Mouse (Mus musculus): ENCODE results near the gene Paox. TPM values are rescaled to one million over a fixed set of nuclear protein-coding genes. Genes with fewer than 3 reads are reported as not detected.
"Not testable (repeated sequence)": the region's sequence is repeated elsewhere in the genome, so short reads cannot be mapped to it uniquely, and the experiment has no call there.

Gene Paox
- total RNA-seq, 4 experiments from 2014 or later = 9.6 to 19.7 (median 13.8) TPM

DNA sequence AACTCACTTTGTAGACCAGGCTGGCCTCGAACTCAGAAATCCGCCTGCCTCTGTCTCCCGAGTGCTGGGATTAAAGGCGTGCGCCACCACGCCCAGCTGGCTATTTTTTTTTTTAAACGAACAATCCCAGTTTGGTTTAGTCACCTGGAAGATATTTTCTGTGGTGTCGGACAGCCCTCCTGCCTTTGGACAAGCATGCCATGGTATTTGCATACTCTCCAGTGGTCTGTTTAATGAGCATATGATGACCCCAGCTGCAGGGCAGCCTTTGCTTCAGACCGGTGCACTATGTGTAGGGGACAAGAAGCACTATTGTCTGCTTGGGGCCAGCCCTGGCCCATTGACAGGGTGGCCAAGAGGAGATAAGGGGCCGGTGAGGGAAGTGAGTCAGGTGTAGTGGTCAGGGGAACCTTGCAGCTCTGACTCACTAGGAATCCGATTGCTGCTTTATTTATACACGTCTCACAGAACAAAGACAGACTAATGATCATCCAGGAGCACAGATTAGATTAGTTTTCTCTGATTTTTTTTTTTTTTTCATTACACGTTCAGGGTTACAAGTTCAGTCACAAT, 5.8 kb downstream of the Paox start:
- no peak for DNase-seq

DNA sequence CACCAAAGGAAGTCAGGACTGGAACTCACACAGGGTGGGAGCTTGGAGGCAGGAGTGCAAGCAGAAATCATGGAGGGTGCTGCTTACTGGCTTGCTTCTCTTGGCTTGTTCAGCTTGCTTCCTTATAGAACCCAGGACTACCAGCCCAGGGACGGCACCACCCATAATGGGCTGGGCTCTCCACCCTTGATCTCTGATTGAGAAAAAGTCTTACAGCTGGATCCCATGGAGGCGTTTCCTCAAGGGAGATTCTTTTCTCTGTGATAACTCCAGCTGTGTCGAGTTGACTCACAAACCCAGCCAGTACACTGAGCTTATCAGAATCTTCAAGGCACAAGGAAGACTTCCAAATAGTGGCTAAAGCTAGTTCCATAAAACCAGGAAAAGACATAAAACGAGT, 7.2 kb downstream of the Paox start:
- DNase-seq = no peak

DNA sequence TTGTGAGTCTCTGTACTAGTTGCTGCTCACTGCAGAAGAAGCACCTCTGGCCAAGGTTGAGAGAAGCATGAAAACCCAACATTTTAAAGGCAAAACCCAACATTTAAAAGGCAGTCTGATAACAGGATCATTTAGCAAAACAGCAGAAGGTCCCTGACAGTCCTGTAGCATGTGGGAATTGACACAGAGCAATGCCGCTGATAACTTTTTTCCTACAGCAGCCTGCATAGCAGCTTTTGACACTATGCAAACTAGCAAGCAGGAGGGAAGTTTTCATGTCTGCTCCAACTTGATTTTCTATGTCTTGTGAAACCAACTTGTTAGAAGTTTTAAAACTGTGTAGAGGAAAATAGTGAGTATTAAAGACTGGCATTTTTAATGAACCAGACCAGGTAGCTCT, 8.8 kb downstream of the Paox start:
- DNase-seq = no peak

GRCm38 (mm10) chr7:140125278-140126021, 9.9 kb downstream of the Paox start:
- DNase-seq = peak; percentile 93

- no peak for DNase-seq
These were observed 10.4 kb downstream of the Paox start for GRCm38 (mm10) chr7:140126022-140126350.

GRCm38 (mm10) chr7:140126934-140127333, 11.3 kb downstream of the Paox start:
- no peak for DNase-seq

GRCm38 (mm10) chr7:140127911-140128310, 12.3 kb downstream of the Paox start:
- DNase-seq = no peak

DNA sequence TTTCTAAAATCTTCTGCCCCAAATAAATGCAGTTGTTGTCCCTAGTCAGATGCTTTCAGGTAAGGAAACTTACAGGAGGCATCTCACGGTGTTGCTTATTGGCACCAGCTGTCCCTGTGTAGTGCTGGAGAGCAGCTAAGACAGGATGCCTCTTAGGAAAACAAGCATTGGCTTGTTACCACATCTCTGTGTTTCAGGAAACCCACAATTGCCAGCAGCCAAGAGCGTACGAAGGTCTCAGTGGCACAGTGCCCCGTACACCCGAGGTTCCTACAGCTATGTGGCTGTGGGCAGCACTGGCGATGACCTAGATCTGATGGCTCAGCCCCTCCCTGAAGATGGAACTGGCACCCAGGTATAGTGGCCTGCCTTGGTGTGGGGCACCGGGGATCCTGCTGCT, 16.6 kb downstream of the Paox start:
- not testable (repeated sequence) for DNase-seq

DNA sequence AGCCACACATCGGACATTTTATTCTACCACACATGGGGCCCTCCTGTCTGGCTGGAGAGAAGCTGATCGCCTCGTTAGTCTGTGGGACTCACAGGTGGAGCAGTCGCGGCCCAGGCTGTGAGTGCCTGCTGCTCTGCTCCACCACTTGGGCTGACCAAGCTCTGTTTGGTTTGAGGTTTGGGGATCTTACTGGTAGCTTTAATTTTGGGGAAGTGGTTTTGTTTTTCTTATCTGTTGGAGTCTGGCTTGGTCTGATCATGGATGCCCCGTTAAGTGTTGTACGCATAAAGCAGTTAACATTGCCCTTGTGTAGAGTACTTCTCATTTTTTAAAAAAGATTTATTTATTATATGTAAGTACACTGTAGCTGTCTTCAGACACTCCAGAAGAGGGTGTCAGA, 18.4 kb downstream of the Paox start:
- DNase-seq = not testable (repeated sequence)

GRCm38 (mm10) chr7:140135106-140135770, 19.6 kb downstream of the Paox start:
- DNase-seq = peak; percentile 29

- peak; percentile 92 for DNase-seq
These were observed 21.8 kb downstream of the Paox start, which contains the start of gene Mtg1 for GRCm38 (mm10) chr7:140137135-140138020. Gene Mtg1, plus strand, starts transcription at chr7:140137564.

DNA sequence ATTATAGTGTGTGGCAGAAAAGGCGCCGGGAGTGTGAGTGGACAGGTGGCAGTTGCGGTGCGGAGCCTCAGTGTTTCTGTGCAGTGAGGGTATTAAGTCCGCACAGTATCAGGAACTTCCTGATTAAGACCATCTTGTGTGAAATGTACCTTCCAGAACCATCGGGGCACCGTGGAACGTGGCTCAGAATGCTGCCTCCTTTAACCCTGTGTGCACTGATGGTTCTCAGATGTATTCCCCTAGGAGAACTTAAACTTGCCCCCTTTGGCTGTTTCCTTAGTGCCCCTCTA, 22.4 kb downstream of the Paox start:
- DNase-seq = no peak

GRCm38 (mm10) chr7:140141350-140141749, 25.8 kb downstream of the Paox start:
- peak; percentile 52 for DNase-seq

DNA sequence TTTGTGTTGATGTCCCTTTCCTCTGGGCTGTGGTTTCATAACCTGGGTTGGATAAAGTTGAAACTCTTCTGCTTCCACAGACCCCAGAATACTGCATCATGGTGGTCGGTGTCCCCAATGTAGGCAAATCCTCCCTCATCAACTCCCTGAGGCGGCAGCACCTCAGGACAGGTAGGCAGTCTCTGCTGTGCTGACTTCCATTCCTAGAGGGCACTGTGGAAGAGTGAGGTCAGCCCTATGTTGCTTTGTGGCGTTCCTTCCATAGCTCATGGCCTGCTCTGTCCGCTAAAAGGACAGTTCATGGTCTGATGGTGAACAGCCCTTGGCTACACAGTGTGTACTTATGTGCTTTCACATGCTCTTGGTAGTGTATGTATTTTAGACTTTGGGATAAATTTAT, 29.0 kb downstream of the Paox start:
- DNase-seq = no peak

- DNase-seq = no peak
These were observed 37.8 kb downstream of the Paox start for GRCm38 (mm10) chr7:140153383-140153782.

- DNase-seq = no peak
These were observed 38.2 kb downstream of the Paox start for GRCm38 (mm10) chr7:140153829-140154217.

GRCm38 (mm10) chr7:140154218-140154927, 38.8 kb downstream of the Paox start, which contains the start of gene Sprn:
Gene Sprn, minus strand, starts transcription at chr7:140154877.
- DNase-seq = no peak

DNA sequence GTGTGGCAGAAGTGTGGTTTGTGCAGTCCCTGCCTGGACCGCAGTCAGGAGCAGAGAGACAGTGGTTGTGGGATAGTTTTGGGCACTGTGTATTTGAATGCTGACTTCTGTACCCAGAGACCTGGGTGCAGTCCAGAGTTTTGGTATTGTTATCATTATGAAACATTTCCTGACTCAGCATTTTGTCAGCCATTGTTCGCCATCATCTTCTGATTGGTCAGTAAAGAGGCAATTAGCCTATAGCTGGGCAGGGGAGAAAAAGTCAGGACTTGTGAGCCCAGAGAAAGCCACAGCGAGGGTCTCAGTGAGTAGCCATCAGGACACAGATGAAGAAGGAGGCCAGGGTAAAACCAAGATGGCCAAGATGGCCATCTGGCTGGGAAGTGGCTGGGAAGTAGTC, 44.8 kb downstream of the Paox start:
- DNase-seq = no peak

GRCm38 (mm10) chr7:140164664-140165063, 49.1 kb downstream of the Paox start, which contains the start of gene Olfr522:
Gene Olfr522, minus strand, starts transcription at chr7:140164764.
- DNase-seq = no peak

GRCm38 (mm10) chr7:140167950-140168349, 52.4 kb downstream of the Paox start:
- DNase-seq = no peak

GRCm38 (mm10) chr7:140169386-140169785, 53.8 kb downstream of the Paox start:
- no peak for DNase-seq

DNA sequence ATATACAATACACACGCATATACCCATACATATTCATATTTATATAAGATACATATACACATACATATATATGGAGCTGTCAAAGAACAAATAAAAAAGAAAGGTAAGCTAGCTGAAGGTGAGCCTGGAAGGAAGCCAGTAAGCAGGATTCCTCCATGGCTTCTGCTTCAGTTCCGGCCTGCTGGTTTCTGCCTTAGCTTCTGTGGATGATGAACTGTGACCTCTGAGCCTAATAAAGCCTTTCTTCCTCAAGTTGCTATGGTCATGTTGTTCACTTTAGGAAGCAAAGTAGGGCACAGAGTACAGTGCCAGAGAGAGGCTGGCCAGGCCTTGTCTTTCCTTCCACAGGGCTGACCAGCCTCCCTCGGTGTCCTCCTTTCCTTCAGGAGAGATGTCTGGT, 55.3 kb downstream of the Paox start:
- DNase-seq = no peak

Data from adrenal gland, adult 8-10 months (tissue).